Mouse (Mus musculus) bone marrow macrophage, adult 2 months (primary cell): ENCODE data around the gene Fam198b. TPM values are rescaled to one million over a fixed set of nuclear protein-coding genes. Genes with fewer than 3 reads are reported as not detected.

Source experiments
- H3K27ac ChIP-seq: 2 replicates; pipeline ENCODE4 v1.5.1; 2012; ENCODE audit warnings: low read depth, low read length; ENCODE audit not compliant: insufficient read depth
- H3K4me1 ChIP-seq: 2 replicates; pipeline ENCODE4 v1.6.1; 2012; ENCODE audit warnings: low read length; ENCODE audit not compliant: control insufficient read depth, insufficient read depth
- H3K4me3 ChIP-seq: 2 replicates; pipeline ENCODE4 v1.5.1; 2012; ENCODE audit warnings: mild to moderate bottlenecking, low read length, moderate library complexity; ENCODE audit not compliant: insufficient read depth
- CTCF ChIP-seq: IDR thresholded peaks from 2 replicates; pipeline ENCODE4 v1.5.1; 2012; ENCODE audit warnings: low read depth, mild to moderate bottlenecking, low read length, moderate library complexity
- POLR2A ChIP-seq: IDR thresholded peaks from 2 replicates; pipeline ENCODE4 v1.6.1; 2012; ENCODE audit warnings: mild to moderate bottlenecking, low read depth, low read length, borderline replicate concordance
- polyA plus RNA-seq: library from polyadenylated mRNA; stranded (reverse); fragments of >200 nt; gene quantifications from 2 replicates; pipeline ENCODE4 v1.2.4, GENCODE M21; 2012; ENCODE audit not compliant: missing spikeins, insufficient read depth, insufficient read length

The Fam198b gene
- polyA plus RNA-seq, 1 experiment: 6.0 TPM

- Histone ChIP-seq H3K4me3 (no peak overlapping the region), H3K4me1 (peaks cover 25% of the 10 kb centered on the region), H3K27ac (0 out of 2 replicates have a peak overlapping the region, but pooled peaks have one; percentile 11)
- TF ChIP-seq POLR2A (no peak), CTCF (no peak)
Measured at GRCm38 (mm10) chr3:79900502-79900901, 16.2 kb downstream of the Fam198b start.

GRCm38 (mm10) chr3:79901321-79901720 is 17.0 kb downstream of the Fam198b start:
- H3K4me1 ChIP-seq: peaks cover 25% of the 10 kb centered on the region
- H3K27ac ChIP-seq: no peak overlapping the region
- TF ChIP-seq POLR2A (no peak), CTCF (no peak)
- no peak overlapping the region for H3K4me3 ChIP-seq

- TF ChIP-seq CTCF (no peak), POLR2A (no peak)
- Histone ChIP-seq H3K27ac (no peak overlapping the region), H3K4me1 (peaks cover 28% of the 10 kb centered on the region), H3K4me3 (no peak overlapping the region)
Measured at GRCm38 (mm10) chr3:79901734-79902133, 17.4 kb downstream of the Fam198b start.

GRCm38 (mm10) chr3:79903803-79904202 is 19.5 kb downstream of the Fam198b start:
- Histone ChIP-seq H3K4me1 (peaks cover 22% of the 10 kb centered on the region), H3K27ac (no peak overlapping the region), H3K4me3 (no peak overlapping the region)
- TF ChIP-seq POLR2A (no peak), CTCF (no peak)

- TF ChIP-seq CTCF: no peak
- no peak for TF ChIP-seq POLR2A
- Histone ChIP-seq H3K27ac (no peak overlapping the region), H3K4me3 (no peak overlapping the region), H3K4me1 (peaks cover 22% of the 10 kb centered on the region)
Measured at GRCm38 (mm10) chr3:79904238-79904757, 20.0 kb downstream of the Fam198b start.

GRCm38 (mm10) chr3:79905397-79905796 is 21.1 kb downstream of the Fam198b start:
- no peak overlapping the region for H3K27ac ChIP-seq
- TF ChIP-seq POLR2A: no peak
- TF ChIP-seq CTCF: no peak
- no peak overlapping the region for H3K4me3 ChIP-seq
- H3K4me1 ChIP-seq: peaks cover 17% of the 10 kb centered on the region

GRCm38 (mm10) chr3:79906250-79907045 is 22.1 kb downstream of the Fam198b start:
- no peak overlapping the region for H3K27ac ChIP-seq
- TF ChIP-seq POLR2A (no peak), CTCF (no peak)
- no peak overlapping the region for H3K4me3 ChIP-seq
- peaks cover 16% of the 10 kb centered on the region for H3K4me1 ChIP-seq

- Histone ChIP-seq H3K4me1 (peaks cover 17% of the 10 kb centered on the region), H3K4me3 (no peak overlapping the region), H3K27ac (no peak overlapping the region)
- no peak for TF ChIP-seq CTCF
- TF ChIP-seq POLR2A: no peak
Measured at GRCm38 (mm10) chr3:79907223-79907622, 22.9 kb downstream of the Fam198b start.

- Histone ChIP-seq H3K4me3 (no peak overlapping the region), H3K27ac (peak overlapping the region; percentile 79), H3K4me1 (peaks cover 24% of the 10 kb centered on the region)
- TF ChIP-seq POLR2A (no peak), CTCF (no peak)
Measured at GRCm38 (mm10) chr3:79910375-79911141, 26.2 kb downstream of the Fam198b start.
